ENCODE assay signal across 13 mouse cellular contexts in genomic region chr7:90061701-90062100, GRCm38 (mm10).
DNase-seq lines count a peak whose midpoint lies in the region; ATAC-seq and TF ChIP-seq lines count a peak whose summit lies in the region.
"Had no signal": no experiment of that assay in that cellular context is flagged by ENCODE, and none has a peak within 500 bp of the region (broad histone marks: within the 10 kb centered on the region; RNA-seq: fewer than 3 reads in every experiment).

No protein-coding gene starts in this region.

- no peaks in the 10 kb centered on the region for H3K27me3 ChIP-seq in kidney, embryonic 16.5 days (ENCODE audit: insufficient read depth, low read length)
- H3K27me3 ChIP-seq in liver, embryonic 15.5 days: no peaks in the 10 kb centered on the region
- H3K27me3 ChIP-seq in hindbrain, postnatal 0 days (ENCODE audit: insufficient read depth, low read length): no peaks in the 10 kb centered on the region

- no peak overlapping the region for H3K4me3 ChIP-seq in kidney, embryonic 16.5 days (ENCODE audit: low read length)
- no peak overlapping the region for H3K4me3 ChIP-seq in brown adipose tissue, adult 24 weeks (ENCODE audit: insufficient read depth, low read depth, low read length)
- H3K4me3 ChIP-seq in liver, embryonic 15.5 days (replicated peaks): peak overlapping the region; percentile 51
- H3K4me3 ChIP-seq in hindbrain, postnatal 0 days (ENCODE audit: low read length): no peak overlapping the region

- no peaks in the 10 kb centered on the region for H3K36me3 ChIP-seq in kidney, embryonic 16.5 days (ENCODE audit: insufficient read depth, low read length)
- no peaks in the 10 kb centered on the region for H3K36me3 ChIP-seq in liver, embryonic 15.5 days (replicated peaks)
- H3K36me3 ChIP-seq in hindbrain, postnatal 0 days (ENCODE audit: insufficient read depth, low read length): no peaks in the 10 kb centered on the region

- peak overlapping the region; percentile 13; the same call in 1 of the 2 replicates for H3K27ac ChIP-seq in kidney, embryonic 16.5 days (ENCODE audit: low read length)
- 0 out of 2 replicates have a peak overlapping the region, but pooled peaks have one; percentile 29 for H3K27ac ChIP-seq in brown adipose tissue, adult 24 weeks (replicated peaks; ENCODE audit: low read depth, low read length)
- peak overlapping the region; percentile 98 for H3K27ac ChIP-seq in liver, embryonic 15.5 days (replicated peaks)
- no peak overlapping the region for H3K27ac ChIP-seq in hindbrain, postnatal 0 days

- 61% methylated on average over 7 of the region's 7 CpGs for WGBS in kidney, embryonic 16.5 days
- 63% methylated on average over 7 of the region's 7 CpGs for WGBS in liver, embryonic 15.5 days (ENCODE audit: insufficient replicate concordance)
- WGBS in hindbrain, postnatal 0 days: 83% methylated on average over 7 of the region's 7 CpGs

- H3K9me3 ChIP-seq in kidney, embryonic 16.5 days (ENCODE audit: low read length): no peaks in the 10 kb centered on the region
- no peaks in the 10 kb centered on the region for H3K9me3 ChIP-seq in liver, embryonic 15.5 days (replicated peaks)
- H3K9me3 ChIP-seq in hindbrain, postnatal 0 days (ENCODE audit: low read length): no peaks in the 10 kb centered on the region

- H3K4me2 ChIP-seq in kidney, embryonic 16.5 days (replicated peaks; ENCODE audit: low read depth, low read length): 0 out of 2 replicates have a peak overlapping the region, but pooled peaks have one; percentile 4
- peak overlapping the region; percentile 77 for H3K4me2 ChIP-seq in liver, embryonic 15.5 days
- no peak overlapping the region for H3K4me2 ChIP-seq in hindbrain, postnatal 0 days (ENCODE audit: low read depth, low read length)

- TF ChIP-seq CTCF in hindbrain, postnatal 0 days (IDR thresholded peaks at IDR 0.05; ENCODE audit: low read depth): no peak

- H3K9ac ChIP-seq in kidney, embryonic 16.5 days (replicated peaks; ENCODE audit: low read length): no peak overlapping the region
- H3K9ac ChIP-seq in liver, embryonic 15.5 days: peak overlapping the region; percentile 76
- no peak overlapping the region for H3K9ac ChIP-seq in hindbrain, postnatal 0 days (replicated peaks; ENCODE audit: low read length)

- H3K4me1 ChIP-seq in kidney, embryonic 16.5 days (ENCODE audit: insufficient read depth, low read length): peaks cover 19% of the 10 kb centered on the region
- peaks cover 14% of the 10 kb centered on the region for H3K4me1 ChIP-seq in brown adipose tissue, adult 24 weeks (ENCODE audit: control insufficient read depth, insufficient read depth, insufficient read length, low read length)
- H3K4me1 ChIP-seq in liver, embryonic 15.5 days (replicated peaks): peaks cover 99% of the 10 kb centered on the region
- no peaks in the 10 kb centered on the region for H3K4me1 ChIP-seq in hindbrain, postnatal 0 days (ENCODE audit: insufficient read depth, low read length)

- no peak for ATAC-seq in kidney, embryonic 16.5 days (ENCODE audit: low FRiP score, low TSS enrichment)
- ATAC-seq in liver, embryonic 15.5 days (ENCODE audit: insufficient read depth): no peak
- no peak for ATAC-seq in hindbrain, postnatal 0 days
- ATAC-seq: forebrain, embryonic 14.5 days had no signal

- DNase-seq in kidney, postnatal 14 days: no peak
- peak; percentile 31 for DNase-seq in NIH3T3 (ENCODE audit: low read depth)
- DNase-seq in hindbrain, postnatal 0 days (ENCODE audit: low spot score): no peak
- DNase-seq in frontal cortex, postnatal 14 days (ENCODE audit: low spot score in 2 of 2): no peak
- DNase-seq: adrenal gland, postnatal 14 days; gastrocnemius, postnatal 25 days; layer of hippocampus, postnatal 36 days; lung, postnatal 4 days; right cerebral cortex, postnatal 25 days had no signal
